Mouse (Mus musculus) CH12.LX (cell line): Measurements from ENCODE around the gene Nol9. TPM values are rescaled to one million over a fixed set of nuclear protein-coding genes. Genes with fewer than 3 reads are reported as not detected.

Source experiments
- DNase-seq: peaks from one replicate; pipeline ENCODE4 v3.0.0-alpha.2; 2013; ENCODE audit errors: extremely low read depth
- H3K27ac ChIP-seq: 2 replicates; pipeline ENCODE4 v1.5.1; 2012; ENCODE audit warnings: low read depth, mild to moderate bottlenecking, control low read depth, moderate library complexity; ENCODE audit not compliant: insufficient read depth
- H3K27me3 ChIP-seq: replicated peaks from 2 replicates; pipeline ENCODE3; 2012; ENCODE audit warnings: inconsistent platforms
- H3K36me3 ChIP-seq, 2 experiments: replicated peaks in 1 of 2; 2 replicates each; pipeline versions ENCODE3 to v1.6.1; 2012; ENCODE audit warnings: inconsistent platforms in 1 of 2, low read length in 1 of 2, mild to moderate bottlenecking in 1 of 2, mixed read lengths in 1 of 2, moderate library complexity in 1 of 2; ENCODE audit not compliant: control insufficient read depth in 1 of 2, insufficient read depth in 1 of 2
- H3K4me1 ChIP-seq, 2 experiments: 2 replicates each; pipeline ENCODE4 v1.6.1; 2012; ENCODE audit warnings: inconsistent platforms in 1 of 2, moderate library complexity in 1 of 2; ENCODE audit not compliant: insufficient read depth in 2 of 2, control insufficient read depth in 1 of 2
- H3K4me2 ChIP-seq: 2 replicates; pipeline ENCODE4 v1.6.1; 2012; ENCODE audit warnings: low read depth, mild to moderate bottlenecking, control low read depth; ENCODE audit not compliant: poor library complexity, insufficient read depth, severe bottlenecking
- H3K4me3 ChIP-seq, 3 experiments: fragments of 150-350 bp in 1 of 3; sonication (generic) in 1 of 3; replicated peaks in 1 of 3; 2 replicates each; pipeline versions ENCODE3 to v1.5.1; 2011 to 2012; ENCODE audit warnings: low read depth in 2 of 3, low read length in 2 of 3, mild to moderate bottlenecking in 2 of 3, moderate library complexity in 2 of 3, control low read depth in 1 of 3, improper control_type of control experiment in 1 of 3, inconsistent platforms in 1 of 3, mixed read lengths in 1 of 3; ENCODE audit not compliant: poor library complexity in 1 of 3
- H3K79me2 ChIP-seq: replicated peaks from 2 replicates; pipeline ENCODE4 v1.6.1; 2012; ENCODE audit warnings: mild to moderate bottlenecking, moderate library complexity; ENCODE audit not compliant: control insufficient read depth, poor library complexity, insufficient read depth, severe bottlenecking; ENCODE audit errors: extremely low read depth
- H3K9ac ChIP-seq: 2 replicates; pipeline ENCODE4 v1.6.1; 2012; ENCODE audit warnings: low read depth, mild to moderate bottlenecking, control low read depth, moderate library complexity; ENCODE audit not compliant: insufficient read depth
- H3K9me3 ChIP-seq: replicated peaks from 2 replicates; pipeline ENCODE3; 2012; ENCODE audit warnings: low read length, inconsistent platforms, mixed read lengths
- ELF1 ChIP-seq: IDR thresholded peaks from 2 replicates; pipeline ENCODE4 v1.6.1; 2014; ENCODE audit warnings: low read depth, mild to moderate bottlenecking, inconsistent platforms, low read length, improper control_type of control experiment
- EP300 ChIP-seq: IDR thresholded peaks from 2 replicates; pipeline ENCODE4 v1.6.1; 2011; ENCODE audit warnings: low read length, improper control_type of control experiment
- GABPA ChIP-seq: IDR thresholded peaks from 2 replicates; pipeline ENCODE4 v1.6.1; 2012; ENCODE audit warnings: low read depth, low read length, improper control_type of control experiment, inconsistent platforms; ENCODE audit not compliant: insufficient replicate concordance
- JUN ChIP-seq: IDR thresholded peaks from 2 replicates; pipeline ENCODE4 v1.6.1; 2011; ENCODE audit warnings: low read depth, mild to moderate bottlenecking, low read length, improper control_type of control experiment, moderate library complexity; ENCODE audit not compliant: insufficient read depth
- MAX ChIP-seq: IDR thresholded peaks from 2 replicates; pipeline ENCODE4 v1.6.1; 2011; ENCODE audit warnings: low read length, improper control_type of control experiment
- MEF2A ChIP-seq: IDR thresholded peaks from 2 replicates; pipeline ENCODE4 v1.6.1; 2014; ENCODE audit warnings: low read depth, mild to moderate bottlenecking, inconsistent platforms, low read length, improper control_type of control experiment, borderline replicate concordance
- MXI1 ChIP-seq: IDR thresholded peaks from 2 replicates; pipeline ENCODE4 v1.6.1; 2011; ENCODE audit warnings: mild to moderate bottlenecking, low read depth, low read length, improper control_type of control experiment
- MYC ChIP-seq: IDR thresholded peaks from 2 replicates; pipeline ENCODE4 v1.6.1; 2011; ENCODE audit warnings: low read depth, mild to moderate bottlenecking, improper control_type of control experiment, low read length
- NELFE ChIP-seq: IDR thresholded peaks from 2 replicates; pipeline ENCODE4 v1.6.1; 2011; ENCODE audit warnings: low read depth, low read length, improper control_type of control experiment
- NRF1 ChIP-seq: IDR thresholded peaks from 2 replicates; pipeline ENCODE4 v1.6.1; 2014; ENCODE audit warnings: low read depth, mild to moderate bottlenecking, inconsistent platforms, low read length, improper control_type of control experiment, moderate library complexity
- POLR2A ChIP-seq: IDR thresholded peaks from 2 replicates; pipeline ENCODE4 v1.6.1; 2011; ENCODE audit warnings: low read depth, mild to moderate bottlenecking, improper control_type of control experiment, low read length
- RAD21 ChIP-seq: IDR thresholded peaks from 2 replicates; pipeline ENCODE4 v1.6.1; 2011; ENCODE audit warnings: low read depth, mild to moderate bottlenecking, low read length, improper control_type of control experiment, moderate library complexity
- SIN3A ChIP-seq: IDR thresholded peaks from 2 replicates; pipeline ENCODE4 v1.6.1; 2012; ENCODE audit warnings: low read length, improper control_type of control experiment, inconsistent platforms
- TCF12 ChIP-seq: IDR thresholded peaks from 2 replicates; pipeline ENCODE4 v1.6.1; 2014; ENCODE audit warnings: low read depth, mild to moderate bottlenecking, inconsistent platforms, low read length, improper control_type of control experiment
- USF1 ChIP-seq: IDR thresholded peaks from 2 replicates; pipeline ENCODE4 v1.6.1; 2014; ENCODE audit warnings: low read depth, mild to moderate bottlenecking, inconsistent platforms, low read length, improper control_type of control experiment
- USF2 ChIP-seq: conservative IDR thresholded peaks from 2 replicates; pipeline ENCODE4 v1.6.1; 2011; ENCODE audit warnings: low read depth, low read length, improper control_type of control experiment
- ZC3H11A ChIP-seq: IDR thresholded peaks from 2 replicates; pipeline ENCODE4 v1.6.1; 2012; ENCODE audit warnings: low read depth, mild to moderate bottlenecking, inconsistent platforms, low read length, improper control_type of control experiment
- dilution Hi-C: fragments of 300-500 bp; cut with MboI; formaldehyde crosslinking; loops from 2 replicates; pipeline ENCODE4 v1.14.3; 2020; ENCODE audit warnings: low sequenced_read_pairs; ENCODE audit not compliant: extremely low pct_unique_long_range_greater_than_20kb, extremely low pct_ligation_motif_present
- in situ Hi-C: fragments of 300-500 bp; cut with MboI; formaldehyde crosslinking; loops from 3 replicates; pipeline ENCODE4 v1.14.3; 2019; ENCODE audit warnings: low sequenced_read_pairs, low pct_ligation_motif_present, low pct_unique_long_range_greater_than_20kb, mixed read lengths
- polyA plus RNA-seq: library from polyadenylated mRNA; unstranded; fragments of >175 nt; gene quantifications from 2 replicates; pipeline ENCODE4 v1.2.1, GENCODE M21; 2012; ENCODE audit warnings: low read depth; ENCODE audit not compliant: insufficient read length
- total RNA-seq, 2 experiments: library from RNA; depleted of rRNA; stranded (reverse); fragments of 300-350 nt in 1 of 2; fragments of >200 nt in 1 of 2; gene quantifications; 2 replicates each; pipeline ENCODE4 v1.2.3; 2012 to 2014

Gene Nol9
- total and polyA plus RNA-seq, 3 experiments: 44.7 to 60.5 (median 44.8) TPM

- H3K79me2 ChIP-seq: no peaks in the 10 kb centered on the region
- peaks cover 75% of the 10 kb centered on the region for H3K27me3 ChIP-seq
- peaks cover 0 to 6% of the 10 kb centered on the region in 2 experiments; a peak in 1 of 4 replicates for H3K4me1 ChIP-seq
- in situ Hi-C loops: no loop called here
- no peak overlapping the region for H3K27ac ChIP-seq
- H3K4me3 ChIP-seq: no peak overlapping the region
- no peak overlapping the region for H3K9ac ChIP-seq
- H3K4me2 ChIP-seq: no peak overlapping the region
- no peak for TF ChIP-seq POLR2A
- no peak for TF ChIP-seq MYC
- TF ChIP-seq SIN3A: no peak
- TF ChIP-seq MXI1: no peak
- TF ChIP-seq NELFE: no peak
- no peak for TF ChIP-seq MEF2A
- TF ChIP-seq TCF12: no peak
- TF ChIP-seq GABPA: no peak
- no peak for TF ChIP-seq ZC3H11A
- TF ChIP-seq, all 38 proteins: peak for 0
- dilution Hi-C loops: no loop called here
- DNase-seq: no peak
- no peaks in the 10 kb centered on the region for H3K9me3 ChIP-seq
- H3K36me3 ChIP-seq: no peaks in the 10 kb centered on the region
These were observed 62.0 kb downstream of the Nol9 start for GRCm38 (mm10) chr4:152101081-152101653.

GRCm38 (mm10) chr4:152101921-152102320, 62.8 kb downstream of the Nol9 start:
- Histone ChIP-seq H3K4me3 (no peak overlapping the region), H3K27ac (no peak overlapping the region), H3K36me3 (no peaks in the 10 kb centered on the region), H3K4me1 (peaks cover 0 to 6% of the 10 kb centered on the region in 2 experiments; a peak in 1 of 4 replicates), H3K27me3 (peaks cover 73% of the 10 kb centered on the region), H3K9me3 (no peaks in the 10 kb centered on the region), H3K79me2 (no peaks in the 10 kb centered on the region), H3K9ac (no peak overlapping the region), H3K4me2 (no peak overlapping the region)
- DNase-seq: no peak
- dilution Hi-C loops (no loop called here), in situ Hi-C loops (no loop called here)
- TF ChIP-seq USF2 (no peak), ELF1 (no peak), MAX (no peak), EP300 (no peak), NRF1 (no peak), JUN (no peak), TCF12 (no peak), POLR2A (no peak), USF1 (no peak), SIN3A (no peak), ZC3H11A (no peak), RAD21 (no peak)
